Mouse (Mus musculus) layer of hippocampus, postnatal 10 days (tissue): Measurements from ENCODE around the gene Ubxn4. TPM values are rescaled to one million over a fixed set of nuclear protein-coding genes. Genes with fewer than 3 reads are reported as not detected.
"Not testable (repeated sequence)": the region's sequence is repeated elsewhere in the genome, so short reads cannot be mapped to it uniquely, and the experiment has no call there.

ENCODE experiments used
- DNase-seq, 2 experiments: peaks; one replicate each; pipeline ENCODE4 v3.0.0; 2021; ENCODE audit warnings: low spot score in 2 of 2
- long read RNA-seq: library from polyadenylated mRNA; stranded (forward); transcript quantifications from one replicate; pipeline ENCODE4 v2.0.0, GENCODE M21; 2023
- total RNA-seq, 2 experiments: library from RNA; stranded (reverse); gene quantifications; 2 replicates each; pipeline ENCODE4 v1.2.3; 2021

The Ubxn4 gene
- 10 to 100 TPM; 58.8 to 63.6 TPM for total RNA-seq
- long read RNA-seq, full-length matches to known transcripts = 30 of 42 reads
- long read RNA-seq, partial matches to known transcripts = 2 of 42 reads
- long read RNA-seq, other reads (novel, unspliced or antisense) = 10 of 42 reads

DNA sequence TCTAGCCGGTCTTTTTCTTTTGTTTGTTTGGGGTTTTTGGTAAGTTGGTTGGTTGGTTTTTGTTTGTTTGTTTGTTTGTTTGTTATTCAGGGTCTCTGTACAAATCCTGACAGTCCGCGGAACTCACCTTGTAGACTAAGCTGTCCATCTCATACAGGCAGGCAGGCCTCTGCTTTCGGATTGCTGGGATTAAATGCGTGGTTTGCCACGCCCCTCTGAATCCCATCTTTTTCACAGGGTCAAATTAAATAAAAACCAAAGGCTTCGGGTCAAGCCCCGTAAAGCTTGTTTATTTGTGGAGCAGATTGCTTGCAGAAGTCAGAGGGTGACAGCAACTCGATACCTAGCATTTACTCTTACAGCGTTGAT, at the start of gene Ubxn4:
Gene Ubxn4 (plus strand): TSS at position 338 of the 369 bp plus-strand sequence.
- no peak for DNase-seq

DNA sequence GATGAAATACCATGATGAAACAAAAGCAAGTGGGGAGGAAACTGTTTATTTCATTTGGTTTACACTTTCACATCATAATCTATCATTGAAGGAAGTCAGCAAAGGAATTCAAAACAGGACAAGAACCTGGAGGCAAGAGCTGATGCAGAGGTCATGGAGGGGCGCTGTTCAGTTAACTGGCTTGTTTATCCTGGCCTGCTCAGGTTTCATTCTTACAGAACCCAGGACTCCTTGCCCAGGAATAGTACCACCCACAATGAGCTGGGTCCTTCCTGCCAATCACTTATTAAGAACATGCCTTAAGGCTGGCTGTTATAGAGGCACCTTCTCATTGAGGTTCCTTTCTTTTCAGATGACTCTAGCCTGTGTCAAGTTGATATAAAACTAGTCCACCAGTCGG, 49.8 kb upstream of the Ubxn4 start:
- no peak for DNase-seq

DNA sequence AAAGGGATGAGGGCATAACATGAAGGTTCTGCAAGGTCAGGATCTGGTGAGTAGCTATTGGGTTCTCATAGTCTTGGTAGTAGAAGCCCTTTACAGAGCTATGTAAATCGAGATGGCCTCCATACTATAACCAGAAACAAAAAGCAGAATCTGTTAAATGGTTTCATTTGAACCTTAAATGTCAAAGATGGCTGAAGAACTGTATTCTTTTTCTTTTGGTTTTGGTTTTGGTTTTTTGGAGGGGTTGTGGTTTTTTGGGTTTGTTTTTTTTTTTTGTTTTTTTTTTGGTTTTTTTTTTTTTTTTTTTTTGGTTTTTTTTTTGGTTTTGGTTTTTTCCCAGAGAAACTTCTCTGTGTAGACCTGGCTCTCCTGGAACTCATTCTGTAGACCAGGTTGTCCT, 46.4 kb upstream of the Ubxn4 start:
- no peak for DNase-seq

DNA sequence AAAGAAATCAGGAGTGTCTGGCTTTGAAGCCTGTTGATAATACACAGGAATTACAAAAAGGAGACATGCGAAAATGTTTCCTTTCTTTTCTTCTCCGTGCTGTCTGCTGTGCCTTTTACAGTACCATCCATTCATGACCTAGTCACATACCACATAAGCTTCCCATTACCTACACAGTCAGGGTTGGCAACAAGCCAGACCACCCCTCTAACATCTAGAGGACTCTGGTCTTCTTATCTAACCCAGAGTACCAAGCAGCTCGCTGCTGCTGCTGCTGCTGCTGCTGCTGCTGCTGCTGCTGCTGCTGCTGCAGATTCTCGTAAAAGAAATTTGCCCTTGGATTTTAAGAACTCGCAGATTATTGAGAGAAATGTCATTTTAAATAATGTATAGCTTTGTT, 30.5 kb upstream of the Ubxn4 start:
- DNase-seq = no peak

DNA sequence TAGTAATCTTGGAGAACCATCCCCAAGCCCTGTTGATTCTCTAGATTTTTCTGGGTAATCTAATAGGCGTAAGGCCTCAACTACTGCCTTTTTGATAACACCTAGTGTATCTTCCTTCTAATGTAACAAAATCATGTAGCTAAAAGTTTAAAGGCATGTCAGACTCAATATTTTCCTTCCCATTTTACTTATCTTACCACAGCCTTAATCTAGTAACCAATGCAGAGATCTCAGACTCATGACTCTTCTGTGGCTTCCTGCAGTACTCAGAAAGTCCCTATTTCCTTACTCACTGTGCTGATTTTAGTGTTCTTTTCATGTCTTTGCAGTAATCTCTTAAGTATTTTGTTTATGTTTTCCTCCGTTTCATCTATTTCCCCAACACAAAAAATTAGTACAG, 21.9 kb upstream of the Ubxn4 start:
- DNase-seq = no peak

DNA sequence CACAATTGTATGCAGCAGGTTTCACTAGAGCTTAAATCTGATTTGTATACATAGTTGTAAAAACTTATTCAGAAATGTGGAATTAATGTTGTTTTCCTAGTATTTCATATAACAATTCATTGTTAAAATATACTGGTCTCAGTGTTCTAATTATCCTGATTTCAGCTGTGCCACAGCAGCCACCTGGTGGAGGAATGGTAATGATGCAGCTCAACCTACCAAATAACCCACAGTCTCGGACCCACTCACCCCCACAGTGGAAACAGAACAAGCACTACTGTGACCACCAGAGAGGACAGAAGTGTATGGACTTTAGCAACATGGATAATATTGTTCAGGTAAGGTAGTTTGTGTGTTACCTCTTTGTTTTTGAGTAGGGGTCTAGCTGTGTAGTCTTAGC, 20.5 kb upstream of the Ubxn4 start:
- DNase-seq = no peak

DNA sequence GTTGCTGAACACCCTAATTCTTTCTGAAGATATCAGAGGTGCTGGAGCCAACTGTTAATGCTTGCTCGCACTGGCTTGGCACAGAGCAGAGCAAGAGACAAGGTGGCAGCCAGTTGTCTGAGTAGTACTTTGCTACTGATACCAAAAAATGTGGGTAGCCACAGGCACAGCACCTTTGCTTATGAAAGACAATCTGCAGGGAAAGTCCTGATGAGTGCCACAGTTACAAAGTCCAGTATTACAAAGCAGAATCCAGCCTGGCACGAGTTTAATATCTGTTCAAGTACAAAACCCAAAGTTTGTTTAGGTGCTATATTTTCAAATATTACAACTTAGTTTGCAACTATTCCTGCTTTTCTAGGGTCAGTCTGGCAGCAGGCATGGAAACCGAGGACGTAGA, 8.6 kb upstream of the Ubxn4 start:
- DNase-seq = no peak

DNA sequence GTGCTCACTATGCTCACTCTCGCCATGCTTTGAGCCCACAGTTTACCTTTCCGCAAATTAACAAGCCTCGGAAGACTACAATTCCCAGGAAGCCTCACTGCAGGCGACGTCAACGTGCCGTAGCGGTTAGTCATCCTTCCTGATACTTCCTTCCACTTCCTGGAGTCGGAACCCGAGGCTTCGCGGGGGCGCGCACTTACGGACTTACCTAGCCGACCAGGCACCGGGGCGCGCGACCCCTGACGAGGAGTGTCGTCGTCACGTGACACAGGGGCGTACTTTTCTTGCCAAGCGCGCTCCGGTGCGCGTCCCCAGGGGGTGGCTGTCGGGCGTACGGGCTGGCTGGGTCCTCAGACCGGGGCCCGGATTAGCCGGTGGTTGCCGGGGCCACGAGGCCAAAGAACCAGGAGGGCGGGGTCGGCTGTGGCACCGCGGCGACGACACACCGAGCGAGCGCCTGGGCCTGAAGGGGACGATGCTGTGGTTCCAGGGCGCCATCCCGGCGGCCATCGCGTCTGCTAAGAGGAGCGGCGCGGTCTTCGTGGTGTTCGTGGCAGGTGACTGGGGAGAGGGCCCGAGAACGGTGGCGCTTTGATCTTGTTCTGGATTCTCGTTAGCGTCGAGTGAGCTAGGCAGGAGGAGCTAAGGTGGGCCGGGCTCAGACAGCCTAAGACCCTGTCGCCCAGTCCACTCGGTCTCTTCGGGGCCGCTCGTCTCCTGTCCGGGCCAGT, 397 bp downstream of the Ubxn4 start:
- DNase-seq = peak; percentile 88 to 92

DNA sequence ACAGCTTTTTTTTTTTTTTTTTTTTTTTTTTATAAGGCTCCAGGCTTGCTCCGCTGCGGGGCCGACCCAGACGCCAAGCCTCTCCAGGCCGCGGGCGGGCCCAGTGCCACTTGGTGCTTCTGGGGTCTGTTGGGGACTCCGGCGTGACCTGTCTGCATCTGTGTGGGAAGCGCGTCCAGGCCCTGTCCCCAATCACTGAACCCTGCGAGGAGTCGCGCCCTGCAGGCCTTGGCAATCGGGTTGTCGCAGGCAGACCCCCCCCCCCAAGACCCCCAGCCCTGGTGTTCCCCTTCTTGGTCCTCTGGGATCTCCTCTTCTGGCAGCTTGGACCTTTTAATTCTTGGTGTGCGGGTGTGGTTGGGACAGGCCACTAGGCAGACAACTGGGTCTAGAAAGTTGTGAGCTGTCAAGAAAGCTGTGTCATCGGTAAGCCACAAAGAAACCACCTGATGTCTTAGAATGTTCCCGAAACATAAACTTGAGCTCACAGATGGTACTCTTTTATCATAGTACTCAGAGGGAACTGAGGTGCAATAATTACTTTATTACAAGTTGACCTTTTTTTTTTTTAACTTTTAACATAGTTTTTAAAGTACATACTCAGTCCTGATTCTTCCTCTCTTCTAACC, 1.1 kb downstream of the Ubxn4 start:
- DNase-seq = no peak

DNA sequence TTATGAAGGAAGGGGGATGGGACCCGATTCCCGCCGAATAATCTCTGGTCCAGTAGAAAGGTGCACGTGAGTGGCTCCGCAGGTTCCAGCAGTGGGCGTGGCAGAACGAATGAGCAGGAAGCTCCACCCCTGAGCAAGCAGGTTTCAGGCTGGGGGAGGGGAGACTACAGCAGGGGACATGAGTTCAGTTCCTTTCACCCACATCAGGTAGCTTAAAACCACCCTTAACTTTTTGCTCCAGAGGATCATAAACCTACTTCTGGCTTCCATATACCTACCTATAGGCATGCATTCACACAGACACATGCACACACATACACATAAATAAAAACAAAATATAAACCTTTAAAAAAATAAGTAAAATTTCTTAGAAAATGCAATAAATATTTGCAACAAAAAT, 23.3 kb downstream of the Ubxn4 start:
- not testable (repeated sequence) for DNase-seq

DNA sequence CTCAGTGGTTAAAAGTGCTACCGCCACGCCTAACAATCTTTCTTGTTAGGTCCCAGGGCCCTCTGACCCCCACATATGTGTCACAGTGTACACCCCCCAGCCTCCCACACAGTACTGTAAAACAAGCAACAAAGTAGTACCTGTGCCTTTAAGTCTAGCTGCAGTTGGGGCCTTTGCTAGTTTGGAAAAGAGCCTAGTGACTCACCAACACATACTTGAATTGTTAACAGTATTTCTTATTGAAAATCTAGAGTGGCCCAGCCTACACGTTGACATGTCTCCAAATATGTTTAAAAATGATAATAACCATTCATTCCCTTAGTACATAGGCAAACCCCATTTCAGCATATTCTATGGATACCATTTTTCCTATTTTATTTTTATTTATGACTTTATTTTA, 27.0 kb downstream of the Ubxn4 start:
- no peak for DNase-seq

DNA sequence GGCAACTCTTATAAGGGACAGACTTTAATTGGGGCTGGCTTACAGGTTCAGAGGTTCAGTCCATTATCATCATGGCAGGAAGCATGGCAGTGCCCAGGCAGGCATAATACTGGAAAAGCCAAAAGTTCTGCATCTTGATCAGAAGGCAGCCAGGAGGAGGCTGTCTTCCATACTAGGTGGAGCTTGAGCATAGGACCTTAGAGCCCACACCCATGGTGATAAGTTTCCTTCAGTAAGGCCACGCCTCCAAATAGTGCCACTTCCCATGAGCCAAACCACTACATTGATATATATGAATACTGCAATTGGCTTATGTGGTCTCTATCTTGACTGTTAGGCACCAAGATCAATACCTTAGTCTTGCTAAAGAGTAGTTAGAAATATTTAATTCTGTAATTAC, 32.1 kb downstream of the Ubxn4 start:
- no peak for DNase-seq

DNA sequence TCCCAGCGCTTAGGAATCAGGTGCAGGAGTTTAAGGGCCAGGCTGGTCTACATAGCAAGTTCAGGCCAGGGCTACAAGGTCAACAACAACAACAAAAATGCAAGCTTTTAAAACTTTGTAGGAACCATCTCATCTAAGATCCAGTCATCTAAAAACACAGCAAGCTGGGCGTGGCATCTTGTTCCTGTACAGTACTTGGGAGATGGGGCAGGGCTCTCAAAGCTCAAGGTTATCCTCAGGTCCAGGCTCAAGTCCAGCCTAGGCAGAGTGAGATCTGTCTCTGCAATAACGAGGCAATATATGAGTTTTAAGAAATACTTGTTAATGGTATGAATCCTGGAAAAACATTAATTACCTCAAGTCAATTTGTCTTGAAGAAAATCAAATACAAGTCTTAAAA, 34.8 kb downstream of the Ubxn4 start:
- DNase-seq = no peak

DNA sequence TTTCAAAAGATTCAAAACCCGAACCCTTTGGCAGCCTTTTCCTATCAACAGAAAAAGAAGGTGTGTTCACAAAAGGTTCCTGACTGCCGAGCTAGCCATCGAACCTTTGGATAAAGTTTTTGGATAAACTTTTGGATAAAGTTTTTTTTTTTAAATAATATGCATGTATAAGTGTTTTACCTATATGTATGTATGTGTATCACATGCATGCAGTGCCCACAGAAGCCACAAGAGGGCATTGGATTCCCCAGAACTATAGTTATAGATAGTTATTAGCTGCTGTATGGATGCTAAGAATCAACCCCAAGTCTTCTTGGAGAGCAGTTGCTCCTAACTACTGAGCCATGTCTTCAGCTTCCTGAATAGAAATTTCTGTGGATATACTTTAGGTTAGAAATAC, 38.0 kb downstream of the Ubxn4 start:
- no peak for DNase-seq

DNA sequence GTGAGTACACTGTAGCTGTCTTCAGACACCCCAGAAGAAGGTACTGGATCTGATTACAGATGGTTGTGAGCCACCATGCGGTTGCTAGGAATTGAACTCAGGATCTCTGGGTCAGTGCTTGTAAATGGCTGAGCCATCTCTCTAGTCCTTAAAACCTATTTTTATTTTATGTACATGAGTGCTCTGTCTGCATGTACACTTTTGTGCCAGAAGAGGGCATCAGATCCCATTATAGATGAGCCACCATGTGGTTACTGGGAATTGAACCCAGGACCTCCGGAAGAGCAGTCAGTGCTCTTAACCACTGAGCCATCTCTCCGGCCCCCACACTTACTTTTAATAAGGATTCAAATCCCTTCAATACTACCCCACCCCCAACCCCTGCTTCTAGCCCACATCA, 39.2 kb downstream of the Ubxn4 start:
- DNase-seq = no peak

DNA sequence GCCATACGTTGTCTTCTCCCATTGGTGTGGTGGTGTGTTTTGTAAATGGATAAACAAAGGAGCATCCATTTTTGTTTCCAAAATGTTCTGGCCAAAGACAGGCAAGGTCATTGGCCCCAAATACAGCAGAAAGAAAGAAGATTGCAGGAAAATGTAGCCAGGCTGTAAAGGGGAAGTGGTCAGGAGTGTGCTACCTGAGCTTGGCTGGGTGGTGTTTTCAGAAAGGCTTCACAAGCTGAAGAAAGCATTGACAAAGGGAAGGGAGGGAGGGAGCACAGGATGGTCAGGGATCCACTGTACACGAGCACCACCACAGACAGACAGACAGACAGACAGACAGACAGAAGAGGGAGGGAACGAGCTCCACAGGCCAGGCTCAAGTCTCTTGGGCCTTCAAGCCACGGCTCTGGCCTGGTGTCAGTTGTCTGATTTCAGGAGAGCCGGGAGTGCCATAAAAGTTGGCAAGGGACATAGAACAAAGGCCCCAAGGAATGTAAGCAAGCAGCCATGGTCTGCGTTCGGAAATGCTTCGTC, 40.5 kb downstream of the Ubxn4 start:
- DNase-seq = no peak

DNA sequence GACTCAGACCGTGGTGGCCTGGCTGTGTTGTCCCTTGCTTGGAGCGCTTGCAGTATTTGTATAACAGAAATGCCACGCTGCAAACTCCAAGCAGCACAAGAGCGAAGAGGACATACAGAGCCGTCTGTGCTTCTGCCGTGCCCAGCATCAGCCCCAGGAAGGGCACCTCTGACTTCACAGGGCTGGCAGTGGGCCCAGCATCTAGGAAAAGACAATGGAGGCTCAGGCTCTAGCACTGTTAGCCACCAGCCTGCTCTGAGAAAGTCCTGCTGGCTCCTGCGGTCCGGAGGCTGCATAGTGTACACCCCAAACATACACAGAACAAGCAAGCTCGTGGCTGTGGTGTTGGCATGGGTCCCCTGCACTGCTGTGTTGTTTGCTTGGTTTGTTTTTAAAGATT, 41.4 kb downstream of the Ubxn4 start:
- no peak for DNase-seq

DNA sequence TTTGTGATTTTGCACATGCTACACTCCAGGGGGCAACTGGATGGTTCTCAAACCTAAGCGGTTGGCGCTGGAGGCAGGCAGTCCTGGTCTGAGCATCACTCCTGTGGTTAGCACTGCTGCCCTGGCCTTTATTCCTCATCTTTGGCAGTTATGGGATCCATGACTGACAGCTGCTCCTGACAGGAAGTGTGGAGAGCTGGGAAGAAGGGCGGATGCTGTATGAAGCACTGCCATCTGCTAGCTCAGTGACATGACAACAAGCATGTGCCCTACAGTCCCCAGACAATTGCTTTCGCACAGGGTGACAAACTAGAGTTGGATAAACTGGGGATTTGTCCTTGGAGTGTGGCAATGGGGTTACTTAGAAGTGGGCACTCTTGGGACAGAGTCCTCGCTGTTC, 46.5 kb downstream of the Ubxn4 start:
- DNase-seq = peak in 1 of 2 experiments; percentile 33

DNA sequence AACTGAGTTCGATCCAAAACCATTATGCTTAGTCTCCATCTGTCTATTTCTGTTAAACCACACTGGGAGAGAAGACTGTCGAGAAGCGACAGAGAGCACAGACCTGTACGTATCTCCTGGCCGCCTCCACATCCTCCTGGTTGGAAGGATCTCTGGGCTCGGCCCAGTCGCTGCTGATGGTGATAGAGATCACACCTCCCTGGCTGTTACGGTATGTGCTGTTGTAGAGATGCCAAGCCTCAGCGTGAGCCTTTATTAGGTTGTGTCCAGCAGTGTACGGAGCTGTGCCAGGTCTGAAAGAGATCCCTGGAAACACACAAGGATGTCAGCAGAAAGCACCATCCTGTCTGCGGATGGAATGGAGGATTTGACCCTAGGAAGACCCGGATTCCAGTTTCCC, 49.8 kb downstream of the Ubxn4 start:
- DNase-seq = no peak

DNA sequence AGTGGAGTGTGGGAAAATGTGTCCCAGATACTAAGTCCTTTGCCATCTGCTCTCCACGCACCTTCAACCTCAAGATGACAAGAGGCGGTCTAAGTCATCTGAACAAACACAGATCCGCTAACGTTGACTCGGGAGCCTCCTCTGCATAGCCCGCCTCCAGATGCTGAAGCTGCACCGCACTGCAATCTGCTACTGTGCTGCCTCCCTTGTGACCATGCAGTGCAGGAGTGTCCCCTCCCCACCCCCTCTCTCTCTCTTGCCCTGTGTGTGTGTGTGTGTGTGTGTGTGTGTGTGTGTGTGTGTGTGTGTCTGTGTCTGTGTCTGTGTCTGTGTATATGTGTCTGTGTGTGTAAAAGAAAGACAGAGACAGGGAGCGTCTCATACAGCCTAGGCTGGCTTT, 51.5 kb downstream of the Ubxn4 start:
- DNase-seq = no peak

DNA sequence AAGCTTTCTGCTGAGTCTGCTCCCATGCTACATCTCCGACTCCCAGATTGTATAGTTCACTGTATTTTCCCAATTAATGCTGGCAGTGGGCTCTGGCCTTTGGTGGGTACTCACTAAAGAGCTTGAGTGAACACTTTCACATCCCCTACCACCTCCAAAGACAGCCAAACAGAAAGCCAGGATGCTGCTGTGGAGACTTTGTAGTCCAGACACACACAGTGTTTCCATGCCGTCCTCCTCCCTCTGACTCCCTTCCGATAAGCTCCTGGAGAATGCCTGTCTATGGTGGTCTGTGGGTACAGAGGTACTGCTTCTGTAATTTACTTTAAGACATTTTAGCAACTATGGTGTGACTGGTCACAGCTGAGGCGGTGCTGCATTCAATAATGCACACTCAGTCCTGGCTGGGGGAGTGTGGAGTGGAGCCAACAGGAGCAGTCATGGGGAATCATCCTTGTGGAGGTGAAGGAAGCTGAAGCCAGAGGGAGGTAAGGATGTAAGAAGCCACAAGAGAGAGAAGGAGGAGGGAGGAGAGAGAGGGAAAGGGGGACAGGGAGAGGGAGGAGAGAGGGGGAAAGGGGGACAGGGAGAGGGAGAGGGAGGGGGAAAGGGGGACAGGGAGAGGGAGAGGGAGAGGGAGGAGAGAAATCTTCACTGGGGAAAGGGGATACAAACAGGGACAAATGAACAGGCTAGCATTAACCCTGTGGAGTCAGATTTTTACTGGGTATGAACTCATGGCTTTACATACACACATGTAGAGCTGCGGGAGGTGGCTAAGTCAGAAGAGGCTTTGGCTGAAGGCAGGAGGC, 52.2 kb downstream of the Ubxn4 start:
- no peak for DNase-seq

DNA sequence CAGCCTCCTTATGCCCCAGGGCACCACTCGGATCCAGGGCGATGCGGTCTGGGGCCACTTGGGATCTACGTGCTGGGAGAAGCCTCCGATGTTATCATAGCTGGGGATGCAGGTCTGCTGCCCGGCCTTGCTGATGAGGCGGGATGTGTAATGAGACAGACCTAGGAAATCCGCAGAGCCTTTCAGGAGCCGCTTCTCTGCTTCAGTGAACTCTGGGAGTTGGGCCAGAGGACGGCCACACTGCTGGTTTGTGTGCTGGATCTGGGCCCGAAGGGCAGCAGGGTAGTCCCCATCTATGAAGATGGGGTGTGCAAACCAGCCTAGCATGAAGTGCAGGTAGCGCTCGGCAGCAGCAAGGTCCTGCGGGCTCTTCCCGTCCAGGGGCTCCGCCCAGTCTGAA, 60.1 kb downstream of the Ubxn4 start:
- peak; percentile 54 to 60 for DNase-seq
